Mouse (Mus musculus) lung, postnatal 0 days (tissue): ENCODE results near the gene Palld.

ENCODE experiments used
- CTCF ChIP-seq: IDR thresholded peaks from 2 replicates; pipeline ENCODE4 v1.5.1; 2016; ENCODE audit warnings: antibody characterized with exemption, mild to moderate bottlenecking
- EP300 ChIP-seq: IDR thresholded peaks from 2 replicates; pipeline ENCODE4 v1.6.1; 2016; ENCODE audit warnings: antibody characterized with exemption, mild to moderate bottlenecking, control low read depth

- TF ChIP-seq EP300 (peak; percentile 36; the same call in 1 of the 2 replicates), CTCF (no peak)
These were observed 329.1 kb downstream of the Palld start for GRCm38 (mm10) chr8:61573179-61573937.
